Mouse (Mus musculus): ENCODE measurements around the gene Fahd1. TPM values are rescaled to one million over a fixed set of nuclear protein-coding genes. Genes with fewer than 3 reads are reported as not detected.

The Fahd1 gene
- total RNA-seq (2015; ENCODE audit: low replicate concordance) (58.0 and 66.9 TPM in 2 replicates), total RNA-seq (2017; ENCODE audit: low replicate concordance) (71.4 and 87.7 TPM in 2 replicates)

DNA sequence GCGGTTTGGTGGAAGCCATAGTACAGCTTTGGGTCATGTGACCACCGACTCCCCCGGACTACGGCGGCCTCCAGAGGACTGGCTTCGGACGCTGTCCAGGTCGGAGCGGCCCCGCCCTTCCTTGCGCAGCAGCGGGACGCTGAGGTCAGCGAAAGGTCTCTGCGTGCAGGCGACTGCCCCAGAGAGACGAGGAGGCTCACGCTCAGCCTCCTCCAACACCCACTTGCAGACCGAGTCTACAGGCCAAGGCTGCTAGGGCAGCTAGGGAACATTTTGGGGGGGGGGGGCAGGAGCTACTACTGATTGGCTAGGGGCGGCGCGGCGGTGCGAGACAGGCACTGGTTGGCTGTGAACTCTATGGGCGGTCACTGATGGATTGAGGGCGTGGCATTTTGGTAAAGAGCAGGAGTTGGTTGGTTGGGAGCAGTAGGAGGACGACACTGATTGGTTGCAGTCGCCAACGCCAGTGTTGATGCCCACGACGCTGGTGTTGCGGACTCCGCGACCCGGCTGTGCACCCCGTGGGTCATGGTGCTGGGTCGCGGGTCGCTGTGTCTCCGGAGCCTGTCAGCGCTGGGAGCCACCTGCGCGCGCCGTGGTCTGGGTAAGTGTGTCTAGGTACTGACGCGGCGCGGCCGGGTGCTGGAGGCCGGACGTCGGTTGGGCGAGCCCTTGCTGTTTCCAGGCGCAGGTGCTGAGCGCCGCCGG, at the start of gene Fahd1:
TSS of gene Fahd1 (minus strand) at position 300 of the 708 bp plus-strand sequence.
- ATAC-seq (replicated peaks; ENCODE audit: low FRiP score, poor library complexity, severe bottlenecking), result peak; percentile 85

- no peak for ATAC-seq (replicated peaks; ENCODE audit: low FRiP score, poor library complexity, severe bottlenecking)
Measured at GRCm38 (mm10) chr17:24899153-24899552, 49.0 kb upstream of the Fahd1 start.

DNA sequence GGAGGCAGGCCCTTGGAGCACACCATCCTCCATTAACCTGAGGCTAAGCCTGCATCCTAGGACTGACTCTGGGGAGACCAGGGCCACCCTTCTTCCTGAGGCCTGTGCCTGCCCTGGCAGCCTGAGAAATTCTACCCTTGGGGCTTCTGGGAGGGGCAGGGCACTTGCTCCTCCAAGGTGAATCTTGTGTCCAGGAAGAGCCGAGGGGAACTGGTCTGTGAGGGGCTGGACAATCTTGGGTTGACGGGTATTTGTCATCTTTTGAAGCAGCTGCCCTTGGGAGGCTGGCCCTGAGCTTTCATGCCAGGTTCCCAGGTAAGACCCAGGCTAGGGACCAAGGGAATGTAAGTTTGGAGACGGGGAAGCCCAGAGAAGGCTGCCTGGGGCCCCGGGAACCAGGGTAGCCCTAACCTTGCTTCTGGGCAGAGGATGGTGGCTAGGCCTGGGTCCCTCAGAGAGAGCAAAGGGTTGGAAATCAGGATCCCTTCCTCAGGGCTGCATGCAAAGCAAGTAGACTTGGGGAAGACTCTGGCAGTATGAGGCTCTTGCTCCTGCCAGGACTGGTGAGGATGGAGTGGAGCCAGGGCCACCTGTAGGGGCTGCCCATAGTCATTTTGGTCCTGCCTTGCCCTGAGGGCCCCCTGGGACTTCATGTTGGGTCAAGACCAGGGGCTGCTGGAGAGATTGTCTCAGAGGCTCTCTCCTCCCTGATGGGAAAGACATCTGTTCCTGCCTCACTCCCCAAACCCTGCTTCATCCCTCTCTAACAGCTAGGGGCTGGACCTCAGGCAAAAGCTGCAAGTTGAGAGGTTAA, 48.1 kb upstream of the Fahd1 start:
- no peak for ATAC-seq (replicated peaks; ENCODE audit: low FRiP score, poor library complexity, severe bottlenecking)

DNA sequence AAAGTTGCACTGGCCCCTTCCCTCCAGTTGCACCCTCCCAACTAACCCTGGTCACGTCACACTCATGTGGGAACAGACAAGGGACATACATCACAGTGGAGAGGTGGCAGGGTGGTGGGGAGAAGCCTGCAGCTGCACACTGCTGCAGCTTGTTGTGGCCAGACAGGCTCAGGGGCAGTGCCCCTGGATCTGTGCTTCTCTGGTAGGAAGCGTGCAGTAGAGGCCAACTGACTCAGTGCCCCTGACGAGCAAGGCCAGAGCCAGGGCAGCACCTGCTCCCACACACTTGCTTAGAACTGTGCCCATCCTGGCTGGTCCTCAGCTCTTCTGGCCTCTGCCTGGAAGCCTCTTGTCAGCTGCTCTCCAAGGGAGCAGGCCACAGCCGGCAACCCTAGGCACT, 47.4 kb upstream of the Fahd1 start:
- ATAC-seq (replicated peaks; ENCODE audit: low FRiP score, poor library complexity, severe bottlenecking), result no peak

DNA sequence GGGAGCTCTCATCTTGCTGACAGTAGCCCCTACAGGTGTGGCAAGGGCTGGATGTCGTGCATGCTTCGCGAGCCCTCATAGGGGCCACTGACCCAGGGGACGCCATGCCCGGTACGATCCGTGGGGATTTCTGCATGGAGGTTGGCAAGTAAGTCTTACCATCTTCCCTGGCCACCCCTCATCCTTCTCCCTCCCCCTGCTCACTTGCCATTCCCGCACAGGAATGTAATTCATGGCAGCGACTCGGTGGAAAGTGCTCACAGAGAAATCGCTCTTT, 46.8 kb upstream of the Fahd1 start:
- no peak for ATAC-seq (replicated peaks; ENCODE audit: low FRiP score, poor library complexity, severe bottlenecking)

GRCm38 (mm10) chr17:24896241-24896992, 46.3 kb upstream of the Fahd1 start, which contains the start of gene Nme3:
Gene Nme3 (plus strand): TSS chr17:24896500.
- ATAC-seq (replicated peaks; ENCODE audit: low FRiP score, poor library complexity, severe bottlenecking), result peak; percentile 56

- peak; percentile 10; the same call in 1 of the 2 replicates for ATAC-seq (replicated peaks; ENCODE audit: low FRiP score, poor library complexity, severe bottlenecking)
Measured at GRCm38 (mm10) chr17:24895571-24896240, 45.5 kb upstream of the Fahd1 start.

GRCm38 (mm10) chr17:24894995-24895547, 44.9 kb upstream of the Fahd1 start, which contains the start of the genes Eme2 and Mrps34:
Gene Eme2 (minus strand): TSS chr17:24895087.
Gene Mrps34 (plus strand): TSS chr17:24895116.
- peak; percentile 34 for ATAC-seq (replicated peaks; ENCODE audit: low FRiP score, poor library complexity, severe bottlenecking)

DNA sequence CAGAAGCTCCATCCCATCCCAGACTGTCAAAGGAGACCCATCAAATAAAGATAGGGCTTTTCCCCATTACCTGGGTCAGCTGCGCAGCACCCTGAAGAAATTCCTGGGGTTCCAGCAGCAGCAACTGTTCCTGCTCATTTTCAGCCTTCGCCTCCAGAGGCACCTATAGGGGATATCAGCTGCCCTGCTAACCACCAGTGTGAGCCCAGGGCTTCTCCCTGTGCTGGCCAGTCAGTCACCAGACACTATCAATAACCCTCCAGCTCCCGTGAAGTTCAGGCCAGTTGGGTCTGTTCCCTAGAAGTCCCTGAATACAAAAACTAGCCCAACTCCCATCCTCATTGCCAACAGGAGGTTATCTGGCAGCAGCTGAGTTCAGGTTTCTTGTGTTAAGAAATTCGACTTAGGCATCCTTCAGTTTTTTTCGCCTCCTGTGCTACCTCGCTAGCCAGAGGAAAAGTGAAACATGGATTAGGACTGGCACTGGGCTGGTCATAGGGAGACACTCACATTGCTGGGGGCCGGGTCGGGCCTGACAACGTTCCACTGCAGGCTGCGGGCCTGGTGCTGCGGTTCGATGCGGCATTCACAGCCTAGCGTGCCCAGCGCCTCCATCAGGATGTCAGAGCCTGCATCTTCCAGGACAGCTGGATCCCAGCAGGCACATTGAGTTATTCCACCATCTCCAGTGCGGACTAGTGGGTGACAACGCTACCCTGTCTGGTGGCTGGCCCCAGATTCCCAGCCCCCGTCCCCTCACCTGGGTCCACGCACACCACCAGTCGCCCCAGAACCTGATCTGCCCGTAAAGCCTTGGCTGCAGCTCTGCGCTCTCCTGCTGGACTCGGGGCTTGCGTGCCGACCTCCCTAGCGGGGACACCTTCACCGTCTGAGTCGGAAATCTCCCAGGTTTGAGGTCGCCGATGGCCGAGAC, 44.2 kb upstream of the Fahd1 start:
- ATAC-seq (replicated peaks; ENCODE audit: low FRiP score, poor library complexity, severe bottlenecking), result peak; percentile 29

DNA sequence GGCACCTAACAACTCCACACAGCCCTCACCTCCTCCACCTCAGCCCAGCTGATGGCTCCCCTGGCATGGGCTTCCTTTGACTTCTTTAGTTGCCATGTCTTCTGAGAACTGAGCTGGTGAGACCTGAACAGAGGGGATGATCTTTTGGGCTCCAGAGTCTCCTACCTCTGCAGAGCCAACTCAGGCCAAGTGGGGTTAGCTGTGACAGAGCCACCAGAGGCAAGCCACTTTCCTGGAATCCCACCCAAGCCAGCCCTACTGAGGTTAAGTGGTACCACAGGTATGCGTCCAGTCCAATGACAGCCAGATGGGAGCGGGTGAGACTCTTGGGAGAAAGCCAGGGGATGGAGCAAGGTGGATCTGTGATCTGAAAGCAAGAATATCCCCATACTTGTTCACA, 43.1 kb upstream of the Fahd1 start:
- ATAC-seq (replicated peaks; ENCODE audit: low FRiP score, poor library complexity, severe bottlenecking), result no peak

DNA sequence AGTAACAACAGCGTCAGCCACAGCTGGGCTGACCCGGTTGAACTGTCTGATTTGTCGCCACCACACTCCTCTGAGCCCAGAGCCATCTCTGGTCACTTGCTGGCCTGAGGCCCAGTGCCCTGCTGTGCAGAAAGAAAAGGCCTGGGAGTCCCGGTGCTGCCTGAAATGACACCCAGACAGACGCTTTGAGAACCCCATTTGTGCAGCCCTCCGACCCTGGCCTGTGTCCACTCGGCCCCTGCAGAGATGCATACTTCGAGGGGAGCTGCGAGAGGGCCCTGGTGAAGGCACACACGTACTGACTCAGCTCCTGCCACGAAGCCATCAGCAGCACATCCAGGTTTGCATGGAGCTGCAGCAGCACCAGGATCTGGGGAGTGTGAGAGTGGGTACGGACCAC, 42.6 kb upstream of the Fahd1 start:
- no peak for ATAC-seq (replicated peaks; ENCODE audit: low FRiP score, poor library complexity, severe bottlenecking)

- ATAC-seq (replicated peaks; ENCODE audit: low FRiP score, poor library complexity, severe bottlenecking), result no peak
Measured at GRCm38 (mm10) chr17:24891321-24891720, 41.2 kb upstream of the Fahd1 start.

GRCm38 (mm10) chr17:24890151-24891092, 40.3 kb upstream of the Fahd1 start:
- no peak for ATAC-seq (replicated peaks; ENCODE audit: low FRiP score, poor library complexity, severe bottlenecking)

- no peak for ATAC-seq (replicated peaks; ENCODE audit: low FRiP score, poor library complexity, severe bottlenecking)
Measured at GRCm38 (mm10) chr17:24888862-24889261, 38.7 kb upstream of the Fahd1 start.

DNA sequence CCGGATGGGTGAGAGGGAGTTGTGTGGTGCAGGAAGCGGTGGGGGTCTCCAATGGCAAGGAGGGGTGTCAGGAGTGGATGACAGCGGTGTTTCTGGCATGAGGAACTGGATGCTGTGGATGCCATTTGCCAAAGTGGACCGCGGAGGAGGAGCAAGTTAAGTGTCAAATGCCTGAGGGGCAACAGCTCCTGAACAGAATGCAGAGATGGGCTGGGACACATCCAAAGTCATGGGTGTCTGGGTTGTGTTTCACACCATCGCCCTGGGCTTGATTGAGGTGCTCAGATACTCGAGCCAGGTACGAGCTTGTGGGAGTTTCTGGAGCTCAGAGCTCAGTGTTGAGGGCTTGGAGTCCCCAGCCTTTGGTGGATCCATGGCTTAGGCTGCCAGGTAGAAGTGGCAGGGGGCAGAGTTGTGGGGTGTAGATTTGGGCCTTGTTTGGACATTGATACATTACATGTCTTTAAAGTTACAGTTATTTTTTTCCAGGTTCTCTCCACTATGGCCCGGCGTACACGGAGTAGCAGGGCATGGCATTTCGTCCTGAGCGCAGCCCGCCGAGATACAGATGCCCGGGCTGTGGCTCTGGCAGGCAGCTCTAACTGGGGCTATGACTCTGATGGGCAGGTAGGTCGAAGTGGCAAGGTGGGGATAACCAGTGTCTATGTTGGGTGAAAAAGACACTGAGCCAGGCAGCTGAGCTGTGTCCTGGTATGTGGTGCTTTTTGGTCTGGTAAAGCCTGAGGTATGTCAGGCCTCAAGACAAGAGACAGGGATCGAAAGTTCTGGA, 37.3 kb upstream of the Fahd1 start:
- ATAC-seq (replicated peaks; ENCODE audit: low FRiP score, poor library complexity, severe bottlenecking), result peak; percentile 16

GRCm38 (mm10) chr17:24886932-24887271, 36.7 kb upstream of the Fahd1 start:
- ATAC-seq (replicated peaks; ENCODE audit: low FRiP score, poor library complexity, severe bottlenecking), result peak; percentile 34
